Mouse (Mus musculus) kidney, adult 2 months (tissue): Measurements from ENCODE around the gene Col6a1.

ENCODE experiments used
- CTCF ChIP-seq: fragments of 200-500 bp; conservative IDR thresholded peaks from 2 replicates; pipeline ENCODE4 v1.5.1; 2011; ENCODE audit warnings: low read depth, mild to moderate bottlenecking, control low read depth, low read length, moderate library complexity, mixed read lengths; ENCODE audit not compliant: insufficient read depth, insufficient read length
- POLR2A ChIP-seq: fragments of 200-500 bp; IDR thresholded peaks from one replicate; pipeline ENCODE4 v1.6.1; 2011; ENCODE audit warnings: low read depth, low read length, control low read depth

DNA sequence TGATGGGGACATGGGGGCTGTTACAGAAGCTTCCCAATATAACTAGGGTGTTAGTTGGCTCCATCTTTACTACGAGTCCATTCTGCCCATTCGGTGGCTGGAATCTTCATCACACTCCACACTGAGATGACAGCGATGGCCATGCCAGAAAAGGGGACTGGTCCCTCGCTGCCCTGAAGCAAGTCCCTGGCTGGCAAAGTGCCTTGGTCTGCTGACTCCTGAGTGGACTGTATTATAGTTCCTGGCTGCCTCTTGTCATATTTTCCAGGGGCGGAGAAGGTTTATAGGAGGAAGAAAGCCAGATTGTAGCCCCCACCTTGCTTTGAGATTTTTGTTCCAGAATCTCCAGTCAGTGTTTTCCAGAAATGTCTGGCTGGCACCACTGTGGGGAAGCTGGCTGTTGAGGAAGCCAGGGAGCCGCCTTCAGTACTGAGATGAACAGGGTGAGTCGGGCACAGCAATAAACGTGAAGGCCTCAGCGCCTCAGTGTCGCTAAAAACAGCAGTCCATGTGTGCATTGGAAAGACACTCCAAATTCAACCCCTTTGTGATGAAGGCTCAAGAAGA, 40.4 kb downstream of the Col6a1 start:
- TF ChIP-seq CTCF (no peak), POLR2A (no peak)
